Mouse (Mus musculus) G1E-ER4 (cell line): Measurements from ENCODE around the gene Ccnk. TPM values are rescaled to one million over a fixed set of nuclear protein-coding genes. Genes with fewer than 3 reads are reported as not detected.

Experiments used
- GATA1 ChIP-seq: IDR thresholded peaks from one replicate; pipeline ENCODE4 v1.8.0; 2012; ENCODE audit warnings: low read length, inconsistent platforms
- polyA plus RNA-seq: library from polyadenylated mRNA; stranded (reverse); fragments of >175 nt; gene quantifications from 2 replicates; pipeline ENCODE4 v1.2.3, GENCODE M21; 2012

Gene Ccnk
- polyA plus RNA-seq, 1 experiment, result 159 TPM

- TF ChIP-seq GATA1, result no peak
Observed at GRCm38 (mm10) chr12:108230821-108231794, 51.7 kb downstream of the Ccnk start.

- TF ChIP-seq GATA1, result no peak
Observed at GRCm38 (mm10) chr12:108231901-108232300, 52.5 kb downstream of the Ccnk start.

- TF ChIP-seq GATA1, result no peak
Observed at GRCm38 (mm10) chr12:108233736-108234135, 54.4 kb downstream of the Ccnk start.

- TF ChIP-seq GATA1, result no peak
Observed at GRCm38 (mm10) chr12:108234832-108235602, 55.6 kb downstream of the Ccnk start.

GRCm38 (mm10) chr12:108235976-108236555 is 56.7 kb downstream of the Ccnk start:
- no peak for TF ChIP-seq GATA1

- no peak for TF ChIP-seq GATA1
Observed at GRCm38 (mm10) chr12:108237300-108238006, 58.1 kb downstream of the Ccnk start.

- TF ChIP-seq GATA1, result no peak
Observed at GRCm38 (mm10) chr12:108238395-108239035, 59.1 kb downstream of the Ccnk start.

GRCm38 (mm10) chr12:108239441-108239840 is 60.1 kb downstream of the Ccnk start:
- no peak for TF ChIP-seq GATA1

GRCm38 (mm10) chr12:108240401-108240890 is 61.1 kb downstream of the Ccnk start:
- no peak for TF ChIP-seq GATA1

- no peak for TF ChIP-seq GATA1
Observed at GRCm38 (mm10) chr12:108240953-108241588, 61.7 kb downstream of the Ccnk start.

GRCm38 (mm10) chr12:108241626-108242025 is 62.2 kb downstream of the Ccnk start:
- TF ChIP-seq GATA1, result no peak

- no peak for TF ChIP-seq GATA1
Observed at GRCm38 (mm10) chr12:108242243-108242745, 62.9 kb downstream of the Ccnk start.

- no peak for TF ChIP-seq GATA1
Observed at GRCm38 (mm10) chr12:108244778-108245177, 65.4 kb downstream of the Ccnk start.

GRCm38 (mm10) chr12:108245579-108245978 is 66.2 kb downstream of the Ccnk start:
- no peak for TF ChIP-seq GATA1
